Mouse (Mus musculus): ENCODE data around the gene A530016L24Rik.

The A530016L24Rik gene

DNA sequence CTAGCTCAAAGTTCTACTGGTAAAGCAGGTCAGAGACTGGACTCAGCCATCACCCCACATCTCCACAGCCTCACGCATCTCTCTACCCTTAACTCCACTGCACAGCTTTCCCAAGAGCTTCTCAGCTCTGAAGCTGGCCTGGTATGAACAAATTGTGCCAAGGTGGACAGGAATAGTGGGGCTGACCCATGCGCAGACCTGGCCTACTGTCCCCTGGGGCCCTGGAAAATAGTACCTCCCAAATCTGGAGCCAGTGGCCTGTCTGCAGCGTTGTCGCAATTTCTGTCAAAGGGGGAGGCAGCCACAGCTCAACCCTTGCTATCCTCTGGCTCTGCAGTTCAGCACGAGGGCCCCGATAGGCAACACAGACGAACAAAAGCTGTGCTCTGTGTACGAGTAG, at the start of gene A530016L24Rik:
TSS of gene A530016L24Rik (plus strand) at position 315 of the 400 bp plus-strand sequence.
- DNase-seq, result no peak

DNA sequence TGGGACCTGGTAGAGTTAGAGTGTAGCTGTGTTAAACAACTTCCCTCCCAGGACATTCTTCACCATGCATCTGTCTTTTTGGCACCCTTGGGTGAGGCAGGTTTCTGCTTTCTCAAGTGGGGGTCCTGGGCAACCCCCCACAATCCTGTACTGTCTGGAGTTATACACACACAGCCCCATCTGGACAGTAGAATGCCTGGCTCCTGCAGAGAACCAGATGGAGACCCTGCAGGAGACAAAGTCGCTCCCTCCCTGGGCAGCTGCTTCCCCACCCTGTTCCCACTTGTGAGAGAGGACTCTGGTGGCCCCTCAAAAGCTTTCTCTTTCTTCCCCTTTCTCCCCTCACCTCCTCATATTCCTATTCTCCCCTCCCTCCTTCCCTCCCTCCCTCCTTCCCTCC, 49.3 kb upstream of the A530016L24Rik start:
- DNase-seq, result no peak

GRCm38 (mm10) chr12:112449144-112449827, 40.0 kb upstream of the A530016L24Rik start:
- no peak for DNase-seq

DNA sequence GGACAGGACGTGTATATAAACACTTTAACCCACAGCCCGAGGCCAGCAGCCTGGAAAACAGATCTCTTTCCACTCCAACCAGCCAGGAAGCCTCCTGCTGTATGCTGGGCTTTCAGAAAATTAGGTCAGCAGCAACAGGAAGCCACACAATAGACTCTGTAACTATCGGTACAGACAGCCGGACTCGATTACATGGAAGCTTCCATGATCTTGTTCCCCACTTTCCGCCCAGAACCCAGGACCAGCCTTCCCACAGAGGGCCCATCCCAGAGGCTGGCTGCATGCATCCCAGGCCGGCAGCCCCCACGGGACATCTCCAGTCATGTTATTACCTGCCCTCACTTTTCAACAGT, 39.4 kb upstream of the A530016L24Rik start:
- DNase-seq, result peak; percentile 22

DNA sequence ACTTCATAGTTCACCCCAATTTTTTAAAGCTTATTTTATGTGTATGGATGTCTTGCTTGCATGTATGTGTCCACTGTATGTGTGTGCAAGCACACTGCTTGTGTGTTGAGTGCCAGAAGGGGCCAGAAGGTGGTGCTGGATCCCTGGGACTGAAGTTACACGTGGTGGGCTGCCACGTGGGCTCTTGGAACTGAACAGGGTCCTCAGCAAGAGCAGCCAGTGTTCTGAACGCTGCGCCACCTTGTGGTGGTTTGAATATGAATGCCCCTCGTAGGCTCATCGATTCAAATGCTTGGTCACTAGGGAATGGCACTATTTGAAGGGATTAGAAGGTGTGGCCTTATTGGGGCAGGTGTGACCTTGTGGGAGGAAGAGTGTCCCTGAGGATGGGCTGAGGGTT, 38.4 kb upstream of the A530016L24Rik start:
- DNase-seq, result peak; percentile 36

DNA sequence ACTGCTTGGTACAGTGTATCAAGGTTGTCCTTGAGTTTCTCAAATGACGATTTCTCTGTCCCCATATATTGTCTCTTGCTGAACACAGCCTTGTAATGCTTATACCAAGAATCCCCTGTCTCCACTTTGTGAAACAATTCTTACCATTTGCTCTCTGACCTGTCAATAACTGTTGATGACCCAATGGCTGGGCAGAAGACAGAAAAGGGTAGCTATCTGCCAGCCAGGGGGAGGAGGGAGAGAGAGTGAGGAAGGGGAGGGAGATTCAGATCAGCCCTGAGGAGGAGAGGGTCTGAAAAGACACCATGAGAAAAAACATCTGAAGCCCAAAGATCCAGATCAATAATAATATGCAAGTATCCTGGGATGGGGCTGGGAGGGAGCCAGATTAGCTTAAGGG, 37.9 kb upstream of the A530016L24Rik start:
- DNase-seq, result no peak

GRCm38 (mm10) chr12:112451826-112452225, 37.4 kb upstream of the A530016L24Rik start:
- no peak for DNase-seq

DNA sequence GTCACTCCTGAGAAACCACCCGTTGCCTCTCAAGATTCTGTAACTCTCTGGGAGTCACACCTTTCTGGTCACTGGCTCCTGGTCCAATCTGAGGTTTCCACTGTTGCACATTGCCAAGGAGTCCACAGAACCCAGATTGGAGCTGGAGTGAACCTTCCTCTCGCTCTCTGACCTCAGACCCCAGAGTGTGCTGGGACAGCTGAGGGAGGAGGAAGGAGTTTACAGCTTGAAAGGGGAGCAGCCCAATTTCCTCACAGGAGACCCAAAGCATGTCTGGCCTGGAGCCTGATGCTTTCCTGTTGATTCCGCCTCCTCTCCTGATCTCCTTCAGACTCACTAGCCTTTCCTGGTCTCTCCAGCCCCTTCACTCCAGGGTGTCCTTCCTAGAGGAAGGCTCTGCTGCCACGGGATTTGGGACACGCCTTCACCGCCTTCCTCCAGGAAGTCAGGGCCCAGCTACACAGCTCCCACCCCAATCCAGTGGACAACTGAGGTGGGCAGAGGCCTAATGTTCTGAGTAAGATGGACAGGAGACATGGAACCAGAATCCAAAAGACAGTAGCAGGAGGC, 33.0 kb upstream of the A530016L24Rik start:
- DNase-seq, result peak; percentile 36

GRCm38 (mm10) chr12:112457839-112458238, 31.4 kb upstream of the A530016L24Rik start:
- no peak for DNase-seq

DNA sequence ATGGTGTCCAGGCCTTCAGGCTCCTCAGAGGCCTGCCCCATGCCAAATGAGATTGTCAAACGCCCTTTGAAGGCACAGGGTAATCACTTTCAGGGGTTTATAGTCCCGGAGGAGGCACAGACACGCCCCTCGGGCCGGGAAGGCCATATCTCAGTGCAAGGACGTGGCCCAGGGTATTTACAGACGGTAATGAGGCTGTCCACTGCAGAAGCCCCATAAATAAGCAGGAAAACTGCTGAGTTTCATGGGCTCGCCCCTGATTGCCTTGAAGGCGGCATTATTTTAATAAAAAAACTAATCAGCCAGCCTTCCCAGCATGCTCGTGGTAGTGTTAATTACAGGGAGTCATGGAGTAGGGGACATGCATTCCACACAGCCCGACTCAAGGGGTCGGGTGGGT, 26.8 kb upstream of the A530016L24Rik start:
- no peak for DNase-seq

GRCm38 (mm10) chr12:112463209-112463608, 26.0 kb upstream of the A530016L24Rik start:
- no peak for DNase-seq

DNA sequence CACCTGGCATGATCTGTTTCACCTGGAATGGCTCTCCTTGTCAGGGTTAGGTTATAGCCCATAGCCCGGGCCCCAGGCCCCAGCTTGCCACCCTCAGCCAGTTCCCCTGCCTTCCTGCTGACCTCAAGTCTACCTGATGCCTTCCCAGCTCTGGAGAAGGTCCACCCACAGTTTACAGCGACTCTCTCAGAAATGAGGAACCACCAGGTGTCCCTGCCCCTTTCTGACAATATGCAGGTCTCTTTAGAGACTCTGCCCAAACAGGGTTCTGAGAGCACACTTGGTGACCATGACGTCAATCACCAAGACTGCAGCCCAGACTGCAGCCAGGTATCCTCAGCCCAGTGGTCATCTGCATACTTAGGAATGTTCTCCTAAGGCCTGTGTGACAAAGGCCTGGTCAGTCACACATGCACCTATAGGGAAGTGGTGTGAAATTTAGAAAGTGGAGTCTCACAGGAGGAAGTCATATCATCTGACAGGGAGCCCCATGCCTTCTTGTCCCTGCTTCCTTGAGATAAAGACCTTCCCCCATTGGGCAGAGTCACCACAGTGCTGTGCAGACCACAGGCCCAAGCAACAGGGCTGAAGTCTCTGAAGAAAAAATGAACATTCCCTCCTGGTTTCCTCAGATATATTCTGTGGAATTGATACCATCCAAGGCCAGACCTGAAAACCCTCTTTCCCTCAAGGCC, 25.4 kb upstream of the A530016L24Rik start:
- no peak for DNase-seq

DNA sequence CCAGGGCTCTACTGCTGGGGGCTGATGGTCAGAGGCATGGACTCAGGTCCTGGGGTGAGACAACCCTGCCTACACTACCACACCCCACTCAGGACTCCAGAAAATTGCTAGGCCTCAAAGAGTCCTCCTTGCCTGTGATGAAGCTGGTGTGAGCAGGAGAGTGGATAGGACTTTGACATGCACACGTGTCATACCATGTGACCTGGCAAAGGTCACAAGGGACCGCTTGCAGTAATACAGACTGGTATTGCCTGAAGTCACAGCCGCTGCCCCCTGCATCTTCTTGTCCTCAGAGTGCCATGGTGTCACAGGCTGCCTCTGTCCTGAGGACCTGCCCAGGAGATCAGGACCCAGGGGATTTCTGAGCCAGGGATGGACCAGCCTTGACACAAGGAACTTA, 24.7 kb upstream of the A530016L24Rik start:
- DNase-seq, result no peak

- DNase-seq, result no peak
Observed at GRCm38 (mm10) chr12:112465928-112466327, 23.3 kb upstream of the A530016L24Rik start.

- DNase-seq, result no peak
Observed at GRCm38 (mm10) chr12:112467387-112467786, 21.9 kb upstream of the A530016L24Rik start.

- no peak for DNase-seq
Observed at GRCm38 (mm10) chr12:112469393-112469792, 19.9 kb upstream of the A530016L24Rik start.

DNA sequence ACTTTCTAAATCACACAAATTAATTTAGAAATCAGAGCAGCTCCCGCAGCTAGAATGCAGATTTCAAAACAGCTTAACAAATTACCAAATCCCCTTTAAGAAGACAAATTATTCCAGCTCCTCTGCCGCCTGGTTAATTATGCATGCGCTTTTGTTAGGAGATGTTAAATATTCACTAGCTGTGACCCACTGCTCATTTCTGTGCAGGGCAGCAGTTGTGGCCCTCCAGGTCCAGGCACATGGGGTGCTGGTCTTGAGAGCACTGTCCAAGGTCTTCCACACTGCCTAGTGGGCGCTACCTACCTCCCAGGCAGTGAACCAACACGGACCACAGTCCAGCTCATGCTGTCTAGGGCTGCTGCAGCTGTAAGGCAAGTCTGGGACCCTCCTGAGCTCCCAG, 19.0 kb upstream of the A530016L24Rik start:
- DNase-seq, result peak; percentile 50

DNA sequence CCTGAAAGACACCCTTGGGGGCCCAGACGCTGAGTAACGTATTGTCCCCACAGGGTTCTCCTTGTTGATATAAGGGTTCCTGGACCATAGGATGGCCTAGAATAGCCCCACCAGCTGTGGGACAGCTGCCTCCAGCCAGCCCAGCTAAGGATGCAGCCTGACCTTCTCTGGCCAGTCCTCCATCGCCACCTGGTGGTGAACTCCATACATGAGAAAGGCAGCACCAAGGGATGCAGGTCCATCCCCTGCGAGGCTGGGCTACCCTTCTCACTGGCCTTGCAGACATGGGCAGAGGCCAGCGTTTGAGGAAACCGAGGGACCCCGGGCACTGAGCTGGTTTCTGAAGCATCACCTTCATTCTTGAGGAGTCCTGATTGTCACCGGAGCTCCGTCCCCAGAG, 15.5 kb upstream of the A530016L24Rik start:
- peak; percentile 90 for DNase-seq

DNA sequence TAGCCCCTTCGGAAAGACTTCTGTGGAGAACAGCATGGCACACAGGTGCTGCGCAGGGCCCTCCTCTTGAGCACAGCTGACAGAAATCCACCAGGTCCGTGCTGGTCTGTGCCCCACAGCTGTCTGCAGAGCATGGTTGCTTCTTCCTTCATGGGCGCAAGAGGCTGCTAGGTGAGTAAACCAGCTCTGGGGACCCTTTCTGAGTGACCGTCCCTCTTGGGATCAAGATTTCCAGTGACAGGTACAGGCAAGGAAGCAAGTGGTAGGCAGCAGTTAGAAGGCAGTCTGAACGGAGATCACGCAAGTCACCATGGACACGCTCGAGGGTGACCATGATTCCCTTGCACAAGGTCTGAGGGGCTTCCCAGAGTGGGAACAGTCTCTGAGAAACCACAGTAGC, 287 bp downstream of the A530016L24Rik start:
- DNase-seq, result no peak

DNA sequence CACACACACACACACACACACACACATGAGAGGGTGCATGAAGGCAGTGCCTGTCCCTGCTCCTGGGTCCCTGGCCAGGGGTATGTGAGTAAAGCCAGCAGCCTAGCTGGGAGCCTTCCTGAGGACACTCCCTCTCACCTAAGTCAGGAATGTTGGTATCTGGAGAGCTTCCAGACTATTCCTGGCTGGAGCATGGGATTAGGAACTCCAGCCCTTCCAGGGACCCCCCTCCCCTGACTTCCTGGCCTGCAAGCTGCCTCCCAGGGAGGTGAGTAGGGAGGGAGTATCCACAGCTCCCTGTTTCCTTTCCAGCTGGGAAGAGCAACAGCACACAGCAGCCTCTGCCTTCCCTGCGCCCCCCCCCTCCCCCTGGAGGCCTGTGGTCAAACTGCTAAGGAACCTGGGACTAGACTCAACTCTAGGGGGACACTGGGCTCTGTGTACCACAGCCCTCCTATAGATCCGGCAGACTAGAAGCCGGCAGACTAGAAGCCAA, 1.2 kb downstream of the A530016L24Rik start:
- peak; percentile 86 for DNase-seq

DNA sequence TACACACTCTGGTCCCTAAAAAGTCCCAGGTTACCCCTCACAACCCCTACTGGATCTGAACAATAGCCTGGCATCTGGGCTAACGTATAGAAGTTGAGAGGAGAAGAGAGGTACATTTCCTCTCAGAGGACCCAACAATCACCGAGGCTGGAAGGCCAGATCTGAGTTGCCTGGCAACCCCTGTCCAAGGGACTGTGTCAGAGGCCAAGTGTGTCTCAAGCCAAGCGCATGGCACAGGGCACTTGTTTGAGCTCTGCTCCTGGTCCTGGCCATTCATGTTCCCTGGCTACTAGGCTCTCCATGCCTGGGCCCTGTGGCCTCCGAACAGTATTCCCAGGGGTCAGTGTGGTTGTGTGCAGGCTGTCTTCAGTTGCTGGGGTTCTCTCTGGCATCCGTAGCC, 6.9 kb downstream of the A530016L24Rik start:
- no peak for DNase-seq

- DNase-seq, result no peak
Observed at GRCm38 (mm10) chr12:112497731-112498130, 8.5 kb downstream of the A530016L24Rik start.

DNA sequence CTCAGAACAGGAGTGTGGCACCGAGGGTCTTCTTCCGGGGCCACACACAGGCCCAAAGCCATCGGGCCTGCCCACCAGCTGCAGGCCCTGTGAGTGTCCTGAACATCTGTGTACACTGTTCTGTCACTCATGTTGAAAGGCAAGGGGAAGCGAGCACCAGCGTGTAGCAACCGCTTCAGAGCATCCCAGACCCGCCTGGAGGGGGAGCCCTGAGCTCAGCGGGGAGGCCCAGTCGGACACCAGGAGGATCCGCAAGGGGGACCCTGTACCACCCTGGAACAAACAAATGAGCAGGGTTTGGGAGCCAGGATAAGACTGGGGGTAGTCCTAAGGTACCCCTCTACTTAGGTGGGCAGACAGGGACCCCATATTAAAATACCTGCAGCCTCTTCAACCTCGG, 9.4 kb downstream of the A530016L24Rik start:
- DNase-seq, result no peak
